Mouse (Mus musculus): Measurements from ENCODE around the gene Actn4. TPM values are rescaled to one million over a fixed set of nuclear protein-coding genes. Genes with fewer than 3 reads are reported as not detected.
A peak's percentile ranks its signal among the peaks of the same experiment; 100 is the strongest.

Actn4 gene
- polyA plus RNA-seq, 1 experiment, result 465 TPM

- Histone ChIP-seq H3K4me3 (ENCODE audit: insufficient read depth, poor library complexity, severe bottlenecking) (no peak overlapping the region), H3ac (ENCODE audit: control insufficient read depth, insufficient read length, low read depth) (no peak overlapping the region), H3K27me3 (ENCODE audit: control insufficient read depth, insufficient read depth, insufficient read length) (no peaks in the 10 kb centered on the region), H3K79me3 (ENCODE audit: low read depth) (peaks cover 35% of the 10 kb centered on the region), H3K36me3 (ENCODE audit: control insufficient read depth, insufficient read depth) (peaks cover 7% of the 10 kb centered on the region), H3K79me2 (ENCODE audit: control insufficient read depth, insufficient read depth) (peaks cover 36% of the 10 kb centered on the region)
- TF ChIP-seq FOSL1 (IDR thresholded peaks at IDR 0.05; ENCODE audit: insufficient read depth, low read length, poor library complexity, severe bottlenecking) (no peak), CTCF (IDR thresholded peaks at IDR 0.05; ENCODE audit: control insufficient read depth, insufficient read depth, insufficient read length) (no peak), MYOG (IDR thresholded peaks at IDR 0.05; ENCODE audit: control insufficient read depth, extremely low read depth, insufficient read length) (no peak), USF1 (IDR thresholded peaks at IDR 0.05; ENCODE audit: low read depth) (no peak), CEBPB (IDR thresholded peaks at IDR 0.05; ENCODE audit: low read depth) (no peak), MAX (IDR thresholded peaks at IDR 0.05) (no peak), MYOD1 (IDR thresholded peaks at IDR 0.05; ENCODE audit: control insufficient read depth, insufficient read length, low read depth) (no peak)
Observed at GRCm38 (mm10) chr7:28963399-28963923, 1.3 kb upstream of the Actn4 start.

GRCm38 (mm10) chr7:28961584-28961926 is 585 bp downstream of the Actn4 start:
- H3ac ChIP-seq (ENCODE audit: control insufficient read depth, insufficient read length, low read depth), result peak overlapping the region; percentile 77
- peak overlapping the region; percentile 83 for H3K4me3 ChIP-seq (ENCODE audit: insufficient read depth, poor library complexity, severe bottlenecking)
- TF ChIP-seq CEBPB (IDR thresholded peaks at IDR 0.05; ENCODE audit: low read depth) (no peak), CTCF (IDR thresholded peaks at IDR 0.05; ENCODE audit: control insufficient read depth, insufficient read depth, insufficient read length) (no peak), USF1 (IDR thresholded peaks at IDR 0.05; ENCODE audit: low read depth) (no peak), MYOG (IDR thresholded peaks at IDR 0.05; ENCODE audit: control insufficient read depth, extremely low read depth, insufficient read length) (no peak), FOSL1 (IDR thresholded peaks at IDR 0.05; ENCODE audit: insufficient read depth, low read length, poor library complexity, severe bottlenecking) (no peak), MAX (IDR thresholded peaks at IDR 0.05) (no peak), MYOD1 (IDR thresholded peaks at IDR 0.05; ENCODE audit: control insufficient read depth, insufficient read length, low read depth) (no peak)
- H3K79me2 ChIP-seq (ENCODE audit: control insufficient read depth, insufficient read depth), result peaks cover 55% of the 10 kb centered on the region
- H3K27me3 ChIP-seq (ENCODE audit: control insufficient read depth, insufficient read depth, insufficient read length), result no peaks in the 10 kb centered on the region
- H3K79me3 ChIP-seq (ENCODE audit: low read depth), result peaks cover 52% of the 10 kb centered on the region
- peaks cover 18% of the 10 kb centered on the region for H3K36me3 ChIP-seq (ENCODE audit: control insufficient read depth, insufficient read depth)

GRCm38 (mm10) chr7:28960354-28961046 is 1.6 kb downstream of the Actn4 start:
- peak overlapping the region; percentile 83 for H3K4me3 ChIP-seq (ENCODE audit: insufficient read depth, poor library complexity, severe bottlenecking)
- H3K36me3 ChIP-seq (ENCODE audit: control insufficient read depth, insufficient read depth), result peaks cover 20% of the 10 kb centered on the region
- no peak for TF ChIP-seq MYOD1 (IDR thresholded peaks at IDR 0.05; ENCODE audit: control insufficient read depth, insufficient read length, low read depth)
- TF ChIP-seq MAX (IDR thresholded peaks at IDR 0.05), result no peak
- no peak for TF ChIP-seq CTCF (IDR thresholded peaks at IDR 0.05; ENCODE audit: control insufficient read depth, insufficient read depth, insufficient read length)
- no peak for TF ChIP-seq CEBPB (IDR thresholded peaks at IDR 0.05; ENCODE audit: low read depth)
- no peak for TF ChIP-seq FOSL1 (IDR thresholded peaks at IDR 0.05; ENCODE audit: insufficient read depth, low read length, poor library complexity, severe bottlenecking)
- no peak for TF ChIP-seq USF1 (IDR thresholded peaks at IDR 0.05; ENCODE audit: low read depth)
- no peak for TF ChIP-seq MYOG (IDR thresholded peaks at IDR 0.05; ENCODE audit: control insufficient read depth, extremely low read depth, insufficient read length)
- H3K79me3 ChIP-seq (ENCODE audit: low read depth), result peaks cover 63% of the 10 kb centered on the region
- H3K79me2 ChIP-seq (ENCODE audit: control insufficient read depth, insufficient read depth), result peaks cover 66% of the 10 kb centered on the region
- peak overlapping the region; percentile 77 for H3ac ChIP-seq (ENCODE audit: control insufficient read depth, insufficient read length, low read depth)
- H3K27me3 ChIP-seq (ENCODE audit: control insufficient read depth, insufficient read depth, insufficient read length), result no peaks in the 10 kb centered on the region

GRCm38 (mm10) chr7:28959505-28960045 is 2.6 kb downstream of the Actn4 start:
- H3K36me3 ChIP-seq (ENCODE audit: control insufficient read depth, insufficient read depth), result peaks cover 20% of the 10 kb centered on the region
- TF ChIP-seq USF1 (IDR thresholded peaks at IDR 0.05; ENCODE audit: low read depth), result no peak
- no peak for TF ChIP-seq MYOD1 (IDR thresholded peaks at IDR 0.05; ENCODE audit: control insufficient read depth, insufficient read length, low read depth)
- no peak for TF ChIP-seq CEBPB (IDR thresholded peaks at IDR 0.05; ENCODE audit: low read depth)
- no peak for TF ChIP-seq MAX (IDR thresholded peaks at IDR 0.05)

GRCm38 (mm10) chr7:28958770-28959169 is 3.4 kb downstream of the Actn4 start:
- peaks cover 20% of the 10 kb centered on the region for H3K36me3 ChIP-seq (ENCODE audit: control insufficient read depth, insufficient read depth)
- peaks cover 83% of the 10 kb centered on the region for H3K79me2 ChIP-seq (ENCODE audit: control insufficient read depth, insufficient read depth)
- peak overlapping the region; percentile 32 for H3ac ChIP-seq (ENCODE audit: control insufficient read depth, insufficient read length, low read depth)
- TF ChIP-seq MYOD1 (IDR thresholded peaks at IDR 0.05; ENCODE audit: control insufficient read depth, insufficient read length, low read depth), result no peak
- TF ChIP-seq MAX (IDR thresholded peaks at IDR 0.05), result no peak
- TF ChIP-seq MYOG (IDR thresholded peaks at IDR 0.05; ENCODE audit: control insufficient read depth, extremely low read depth, insufficient read length), result no peak
- no peak for TF ChIP-seq FOSL1 (IDR thresholded peaks at IDR 0.05; ENCODE audit: insufficient read depth, low read length, poor library complexity, severe bottlenecking)
- TF ChIP-seq USF1 (IDR thresholded peaks at IDR 0.05; ENCODE audit: low read depth), result no peak
- TF ChIP-seq CTCF (IDR thresholded peaks at IDR 0.05; ENCODE audit: control insufficient read depth, insufficient read depth, insufficient read length), result no peak
- TF ChIP-seq CEBPB (IDR thresholded peaks at IDR 0.05; ENCODE audit: low read depth), result no peak
- no peak overlapping the region for H3K4me3 ChIP-seq (ENCODE audit: insufficient read depth, poor library complexity, severe bottlenecking)
- peaks cover 78% of the 10 kb centered on the region for H3K79me3 ChIP-seq (ENCODE audit: low read depth)
- no peaks in the 10 kb centered on the region for H3K27me3 ChIP-seq (ENCODE audit: control insufficient read depth, insufficient read depth, insufficient read length)

More at GRCm38 (mm10) chr7:28959505-28960045, 2.6 kb downstream of the Actn4 start:
- peaks cover 75% of the 10 kb centered on the region for H3K79me2 ChIP-seq (ENCODE audit: control insufficient read depth, insufficient read depth)
- peak overlapping the region; percentile 83 for H3K4me3 ChIP-seq (ENCODE audit: insufficient read depth, poor library complexity, severe bottlenecking)
- no peaks in the 10 kb centered on the region for H3K27me3 ChIP-seq (ENCODE audit: control insufficient read depth, insufficient read depth, insufficient read length)
- H3ac ChIP-seq (ENCODE audit: control insufficient read depth, insufficient read length, low read depth), result peak overlapping the region; percentile 61
- peaks cover 71% of the 10 kb centered on the region for H3K79me3 ChIP-seq (ENCODE audit: low read depth)
